Mouse (Mus musculus): ENCODE data around the gene Fam3a.
"Not testable (repeated sequence)": the region's sequence is repeated elsewhere in the genome, so short reads cannot be mapped to it uniquely, and the experiment has no call there.

Fam3a gene

DNA sequence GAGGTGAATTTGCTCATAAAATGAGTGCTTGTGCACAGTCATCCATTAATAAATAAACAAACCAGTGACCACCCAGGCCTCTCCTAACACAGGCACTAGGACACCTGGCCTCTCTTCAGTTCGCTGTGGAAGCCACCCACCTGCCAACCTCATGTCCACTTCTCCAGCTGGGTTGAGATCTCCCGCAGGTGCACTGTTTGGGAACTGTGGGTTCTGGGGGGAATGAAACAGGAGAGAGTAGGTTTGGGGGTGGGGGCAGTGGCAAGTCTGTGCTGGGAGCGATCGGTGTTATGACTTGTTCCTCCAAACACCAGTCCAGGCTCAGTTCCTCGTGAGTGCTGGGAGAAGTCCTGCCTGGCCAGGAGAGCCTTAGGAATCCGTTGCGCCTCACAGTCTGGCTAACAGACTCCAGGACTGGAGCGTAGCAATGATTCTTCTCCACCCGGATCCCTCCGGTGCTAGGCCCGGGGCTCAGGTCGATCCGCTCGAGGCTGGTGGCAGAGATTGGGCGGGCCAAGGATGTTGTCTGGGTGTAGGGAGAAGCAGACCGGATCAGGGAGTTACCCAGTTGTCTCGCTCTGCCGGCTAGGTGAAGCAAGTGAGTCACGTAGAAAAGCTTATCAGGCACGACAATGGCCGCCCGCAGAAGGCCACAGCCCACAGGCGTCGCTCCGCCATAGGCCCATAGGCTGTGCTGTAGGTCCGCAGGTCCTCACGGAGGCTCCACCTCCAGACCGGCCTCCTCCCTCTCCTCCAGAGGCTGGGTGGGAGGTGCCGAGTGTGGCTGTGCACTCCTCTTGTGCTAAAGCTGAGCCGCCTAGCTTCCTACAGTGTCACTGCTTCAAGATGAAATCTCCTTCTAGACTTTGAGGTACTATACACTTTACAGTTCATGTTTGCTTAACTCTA lies at the start of gene Fam3a, which contains the start of gene Ikbkg:
Fam3a (minus strand) TSS at position 738 of the 909 bp plus-strand sequence.
Ikbkg (plus strand) TSS at position 756 of the 909 bp plus-strand sequence.
- DNase-seq: peak; percentile 76 to 91

DNA sequence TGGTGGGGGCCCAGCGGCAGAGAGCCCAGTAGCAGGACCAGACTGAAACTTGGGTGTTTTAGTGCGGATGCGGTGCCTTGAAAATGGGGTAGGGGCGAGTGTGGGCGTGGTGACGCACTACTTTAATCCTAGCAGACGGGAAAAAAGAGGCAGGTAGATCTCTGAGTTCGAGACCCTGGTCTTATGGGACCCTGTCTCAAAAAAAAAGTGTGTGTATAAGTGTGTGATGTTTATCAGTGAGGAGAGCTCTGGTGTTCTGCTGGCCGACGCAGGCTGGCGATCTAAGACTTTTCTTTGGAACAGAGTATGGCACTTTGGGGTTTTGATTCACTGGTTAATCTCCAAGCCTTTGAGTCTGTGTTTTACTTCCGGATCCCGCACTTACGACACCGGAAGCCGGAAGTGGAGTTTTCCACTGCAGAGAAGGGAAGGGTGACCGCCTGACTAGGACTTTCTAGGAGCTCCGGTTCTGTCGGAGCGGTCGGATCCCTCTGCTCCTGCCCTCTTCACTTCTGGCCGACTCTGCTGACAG lies 36.3 kb upstream of the Fam3a start:
- DNase-seq: peak; percentile 69 to 79

DNA sequence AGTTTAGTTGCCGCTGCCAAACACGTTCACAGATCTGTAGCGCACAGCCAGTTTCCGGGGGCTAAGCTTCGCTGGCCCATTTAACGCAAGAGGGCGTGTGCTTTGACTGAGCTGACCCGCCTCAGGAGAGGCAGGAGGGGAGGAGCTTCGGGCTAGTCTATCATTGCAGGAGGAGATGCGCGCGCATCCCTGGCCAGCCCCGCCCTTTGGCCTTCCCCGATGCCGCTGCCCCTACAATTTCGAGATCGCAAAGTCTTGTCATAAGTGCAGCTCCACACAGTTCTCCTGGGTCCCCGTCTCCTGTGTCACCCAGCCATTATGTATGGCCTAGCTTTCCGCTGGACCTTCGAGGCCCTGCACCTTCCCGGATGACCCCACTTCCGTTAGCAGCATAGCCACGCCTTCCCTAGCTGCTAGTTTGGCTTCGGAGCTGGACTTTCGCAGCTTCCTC lies 35.8 kb upstream of the Fam3a start, which contains the start of gene G6pdx:
G6pdx (minus strand) TSS at position 369 of the 451 bp plus-strand sequence.
- peak; percentile 87 to 88 for DNase-seq

DNA sequence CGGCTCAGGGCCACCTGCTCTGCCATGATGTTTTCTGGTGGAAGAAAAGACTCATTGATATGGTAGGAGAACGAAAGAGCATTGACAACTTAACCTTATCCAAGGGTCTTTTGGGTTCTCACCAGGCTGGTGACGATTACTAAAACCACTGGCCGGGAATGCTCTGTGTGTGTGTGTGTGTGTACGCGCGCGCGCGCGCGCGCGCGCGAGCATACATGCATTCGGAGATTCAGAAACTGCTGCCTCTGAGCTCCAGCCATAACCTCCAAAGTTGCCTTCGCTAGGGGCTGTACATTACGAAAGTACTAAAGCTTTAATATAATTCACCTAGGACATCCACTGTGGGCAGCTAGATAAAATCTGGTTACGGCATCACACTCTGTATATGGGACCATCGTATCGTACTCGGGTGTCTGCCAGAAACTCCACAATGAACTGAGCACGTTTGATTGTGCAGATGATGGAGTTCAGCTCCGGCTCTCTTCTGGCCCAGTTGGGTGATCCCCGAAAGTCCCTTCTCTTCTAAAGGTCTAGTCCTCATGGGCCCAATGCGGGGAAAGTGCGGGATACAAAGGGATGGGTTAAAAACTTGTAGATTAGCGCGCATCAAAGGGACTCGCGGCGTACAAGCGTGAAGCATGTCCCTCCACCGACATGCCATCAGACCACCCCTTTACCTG lies 35.2 kb upstream of the Fam3a start:
- no peak for DNase-seq

DNA sequence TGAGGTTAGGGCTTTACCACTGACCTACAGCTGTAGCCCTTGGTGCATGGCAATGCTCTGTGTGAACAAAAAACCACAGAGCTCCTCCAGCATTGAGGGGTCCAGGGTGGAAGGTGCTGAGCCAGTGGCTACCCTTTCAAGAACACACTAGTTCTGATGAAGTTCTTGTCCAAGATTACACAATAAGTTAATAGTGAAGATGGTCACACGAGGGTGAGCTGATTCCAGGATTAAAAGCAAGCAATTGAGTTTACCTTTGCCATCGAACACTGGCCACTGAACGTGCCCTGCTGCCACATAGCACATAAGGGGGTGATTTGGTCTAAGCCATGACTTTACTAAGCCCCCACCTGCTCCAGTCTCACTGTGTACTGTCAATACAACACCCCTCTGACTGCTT lies 34.0 kb upstream of the Fam3a start:
- no peak for DNase-seq

DNA sequence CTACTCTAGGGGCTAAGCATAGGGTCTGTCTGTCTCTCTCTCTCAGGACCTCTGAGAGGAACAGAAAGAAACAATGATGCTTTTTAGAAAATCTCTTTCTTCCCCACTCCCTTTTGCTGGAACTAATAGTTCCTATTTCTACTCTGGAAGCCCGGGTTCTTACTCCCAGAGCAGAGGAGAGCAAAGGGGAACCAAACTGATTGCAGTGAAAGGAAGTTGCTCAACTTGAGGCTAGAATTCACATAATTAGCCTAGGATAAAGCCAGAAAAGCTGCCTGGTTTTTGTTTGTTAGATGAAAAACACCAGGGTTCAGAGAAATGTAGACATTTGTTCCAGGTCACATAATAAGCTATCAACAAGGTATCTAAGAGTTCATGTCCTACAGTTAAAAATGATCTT lies 33.2 kb upstream of the Fam3a start:
- no peak for DNase-seq

DNA sequence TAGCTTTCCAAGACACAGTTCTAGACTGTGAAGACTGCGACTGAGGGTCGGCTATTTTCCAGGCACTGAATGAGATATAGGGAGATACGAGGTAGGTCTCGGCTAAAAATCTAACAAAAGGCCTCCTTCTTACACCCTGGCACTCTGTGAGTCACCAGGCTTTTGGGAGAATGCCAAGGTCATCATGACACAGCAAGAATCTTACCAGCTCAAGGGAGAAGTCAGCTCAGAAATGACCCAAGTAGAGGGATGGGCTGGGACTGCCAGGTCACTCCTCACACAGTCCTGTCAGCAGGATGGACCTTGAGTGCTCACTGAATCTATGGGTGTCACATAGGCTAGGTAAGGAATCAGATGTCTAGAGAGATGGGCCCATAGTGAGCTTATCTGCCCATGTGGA lies 32.1 kb upstream of the Fam3a start:
- peak in 1 of 2 experiments; percentile 15 for DNase-seq

DNA sequence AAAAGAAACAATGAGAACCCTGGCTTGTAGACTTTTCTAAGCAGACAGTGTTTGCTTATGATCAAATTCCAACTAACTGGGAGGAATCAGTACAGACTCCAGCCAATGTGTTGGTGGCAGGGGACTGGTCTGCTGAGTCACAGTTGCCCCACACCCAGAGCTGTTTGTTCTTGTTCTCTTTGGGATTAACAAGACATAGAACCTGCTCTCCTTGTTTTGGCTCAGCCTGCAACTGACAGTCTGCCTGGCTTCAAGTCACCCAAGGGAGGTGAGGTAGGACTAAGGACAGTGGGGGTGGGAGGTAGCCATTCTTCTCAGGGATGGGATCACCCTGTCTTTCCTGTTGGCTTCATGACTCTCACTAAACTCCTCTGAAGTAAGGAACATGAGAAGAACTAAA lies 31.4 kb upstream of the Fam3a start:
- DNase-seq: no peak

DNA sequence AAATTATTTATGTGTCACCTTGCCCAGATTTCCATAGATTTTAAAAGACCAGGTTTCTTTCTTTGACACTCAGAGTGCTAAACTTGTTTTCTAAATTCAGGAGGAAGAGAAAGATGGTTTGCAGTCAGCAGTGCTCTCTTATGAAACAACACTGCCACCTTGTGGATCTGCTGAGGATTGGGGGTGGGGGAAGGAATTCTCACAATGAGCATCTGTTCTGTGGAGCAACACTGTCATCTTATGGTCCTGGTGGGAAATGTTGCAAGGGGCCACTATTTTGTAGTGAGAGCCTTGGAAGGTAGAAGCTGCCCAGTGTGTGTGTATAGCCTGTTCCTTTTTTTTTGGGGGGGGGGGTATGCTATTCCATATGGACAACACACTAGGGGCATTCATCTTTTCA lies 20.3 kb upstream of the Fam3a start:
- peak; percentile 70 to 73 for DNase-seq

DNA sequence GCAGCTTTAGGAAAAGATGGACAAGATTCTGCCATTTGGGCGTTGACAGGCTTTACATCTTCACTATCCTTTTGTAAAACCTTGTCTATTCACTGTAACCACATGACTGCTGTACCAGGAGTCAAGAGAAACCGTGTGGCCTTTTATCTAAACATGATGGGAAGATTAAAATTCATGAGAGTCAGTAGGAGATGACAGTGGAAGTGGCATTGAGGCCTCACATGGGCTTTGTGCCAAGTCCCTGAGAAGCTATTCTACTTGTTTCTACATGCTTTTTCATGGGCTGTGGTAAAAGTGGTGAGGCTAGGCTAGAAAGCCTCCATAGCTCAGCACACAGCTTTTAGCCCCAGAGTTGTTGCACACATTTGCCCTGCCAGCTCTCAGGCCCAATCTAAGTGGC lies 15.3 kb upstream of the Fam3a start:
- no peak for DNase-seq

DNA sequence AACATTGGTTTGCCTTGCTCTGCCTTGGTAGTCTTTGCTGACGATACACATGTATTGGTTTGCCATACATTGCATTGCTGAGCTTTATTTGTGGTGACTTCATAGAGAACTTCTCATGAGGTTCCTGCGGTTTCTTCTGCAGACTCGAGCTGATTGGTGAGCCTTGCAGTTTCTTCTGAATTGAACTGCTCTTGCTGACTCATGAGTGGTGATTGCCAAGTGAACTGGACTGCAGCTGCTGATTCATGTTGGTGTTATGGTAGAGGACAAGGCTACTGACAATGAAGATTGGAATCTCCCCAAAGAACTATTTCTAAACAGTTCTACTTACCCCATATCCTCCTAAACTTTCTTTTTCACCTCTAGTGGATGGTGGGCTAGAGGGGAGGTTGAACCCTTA lies 7.1 kb upstream of the Fam3a start:
- no peak for DNase-seq

DNA sequence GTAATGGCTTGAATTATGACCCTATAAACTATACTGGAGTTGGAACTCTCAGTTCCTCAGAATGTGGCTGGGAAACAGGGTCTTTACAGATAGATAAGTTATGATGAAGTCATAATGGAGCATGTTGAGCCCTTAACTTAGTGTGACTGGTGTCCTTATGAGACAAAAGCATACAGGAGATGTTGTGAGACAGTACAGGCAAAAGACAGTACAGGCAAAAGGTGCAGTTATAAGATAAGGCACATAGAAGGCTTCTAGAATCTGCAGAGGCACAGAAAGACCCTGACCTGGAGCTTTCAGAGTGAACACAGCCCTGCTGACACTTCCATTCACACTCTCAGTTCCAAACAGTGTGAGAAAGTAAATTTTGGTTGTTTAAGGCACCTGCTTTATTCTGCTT lies 4.9 kb downstream of the Fam3a start:
- DNase-seq: no peak

DNA sequence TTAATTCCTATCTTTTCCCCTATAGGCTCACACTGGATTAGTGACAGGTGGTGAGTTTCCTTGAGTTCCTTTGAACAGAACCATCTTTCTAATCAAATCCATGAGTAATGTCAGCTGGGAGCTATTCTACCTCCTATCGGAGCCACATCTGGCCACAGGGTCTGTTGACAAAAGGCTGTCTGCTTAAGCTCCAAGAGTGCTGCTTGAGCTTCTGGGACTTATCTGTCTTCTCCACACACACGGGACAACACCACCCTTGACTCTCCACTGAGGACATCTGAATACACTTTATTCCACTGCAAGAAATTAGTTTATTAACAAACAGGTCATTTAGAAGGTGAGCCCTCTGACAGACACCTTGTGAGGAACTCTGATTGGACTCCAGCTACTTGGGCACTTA lies 8.6 kb downstream of the Fam3a start:
- DNase-seq: no peak

DNA sequence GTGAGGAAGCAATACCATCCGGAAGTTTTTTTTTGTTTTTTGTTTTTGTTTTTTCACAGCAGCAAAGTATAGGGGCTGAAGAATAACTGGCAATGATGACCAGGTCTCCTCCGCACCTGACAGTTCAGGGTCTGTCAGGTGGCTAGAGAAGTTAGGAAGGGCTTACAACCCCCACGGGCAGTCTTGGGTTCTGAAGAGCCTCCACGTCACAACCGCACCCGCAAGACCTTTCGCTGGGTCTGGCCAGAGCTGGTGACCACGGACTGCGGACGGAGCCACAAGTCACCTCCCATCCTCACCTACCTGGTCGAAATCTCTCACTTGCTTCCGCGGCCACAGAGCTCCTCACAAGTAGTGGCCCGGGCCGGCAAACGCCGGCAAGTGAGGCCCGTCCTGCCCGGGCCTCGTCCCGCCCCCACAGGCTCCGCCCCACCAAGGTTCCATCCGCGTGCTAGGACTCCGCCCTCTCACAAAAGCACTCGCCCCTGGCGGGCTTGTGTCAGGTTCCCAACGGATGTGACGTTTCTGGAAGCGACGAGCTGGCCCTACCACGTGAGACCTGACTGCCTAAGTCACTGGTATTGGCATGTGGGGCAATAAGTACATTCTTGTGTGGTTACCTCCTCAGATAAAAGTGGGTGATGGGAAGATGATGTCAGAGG lies 20.1 kb downstream of the Fam3a start, which contains the start of the genes Ubl4a and Slc10a3:
Ubl4a (minus strand) TSS at position 331 of the 662 bp plus-strand sequence.
Slc10a3 (minus strand) TSS at position 462 of the 662 bp plus-strand sequence.
- peak; percentile 75 to 83 for DNase-seq

DNA sequence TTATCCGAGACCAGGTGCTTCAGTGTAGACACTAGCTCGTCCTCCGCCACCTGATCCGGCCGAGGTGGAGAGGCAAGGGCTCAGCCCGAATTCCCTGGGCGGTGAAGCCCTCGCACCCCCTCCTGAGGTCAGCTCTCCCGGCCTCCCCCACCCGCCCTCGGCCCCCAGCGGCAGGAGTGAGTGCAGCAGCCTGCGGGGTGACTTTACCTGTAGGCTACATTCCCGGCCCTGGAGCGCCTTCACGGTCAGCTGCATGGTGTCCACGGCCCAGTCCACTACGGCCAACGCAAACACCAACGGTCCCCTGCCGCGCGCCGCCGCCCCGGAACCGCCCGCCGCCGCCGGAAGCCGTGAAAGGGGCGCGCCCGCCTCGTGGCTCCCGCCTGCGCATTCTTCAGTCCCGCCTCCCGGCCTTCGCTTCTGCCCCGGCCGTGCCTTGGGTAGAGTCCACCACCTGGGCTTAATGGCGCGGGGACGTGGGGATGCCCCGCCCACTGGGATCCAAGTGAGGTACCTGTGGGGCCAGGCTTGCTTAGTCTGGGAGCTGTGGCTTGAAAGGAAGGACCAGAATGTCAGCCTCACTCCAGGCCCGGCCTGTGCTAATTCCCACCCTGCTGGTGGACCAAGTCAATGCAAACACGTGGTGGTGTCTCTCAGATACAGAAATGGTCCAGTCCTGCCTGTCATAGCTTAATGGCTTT lies 24.7 kb downstream of the Fam3a start:
- DNase-seq: peak; percentile 69 to 73

DNA sequence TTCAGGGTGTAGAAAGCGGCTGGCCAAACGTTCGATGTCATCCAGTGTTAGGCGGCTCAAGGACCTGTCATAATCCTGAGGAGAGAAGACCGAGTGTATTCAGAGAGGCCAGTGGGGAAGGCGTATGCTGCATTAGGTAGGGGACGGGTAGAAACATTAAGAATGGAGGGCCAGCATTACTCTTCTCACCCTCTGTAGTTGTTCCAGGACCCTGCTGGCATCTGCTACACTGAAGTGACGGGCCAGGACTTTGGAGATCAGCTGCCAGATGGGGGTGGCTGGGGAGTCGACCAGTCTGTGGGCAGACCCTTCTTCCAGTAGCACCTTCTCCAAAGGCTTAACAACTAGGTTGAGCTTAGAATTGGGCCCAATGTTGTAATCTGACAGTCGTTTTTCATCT lies 25.6 kb downstream of the Fam3a start:
- DNase-seq: no peak

DNA sequence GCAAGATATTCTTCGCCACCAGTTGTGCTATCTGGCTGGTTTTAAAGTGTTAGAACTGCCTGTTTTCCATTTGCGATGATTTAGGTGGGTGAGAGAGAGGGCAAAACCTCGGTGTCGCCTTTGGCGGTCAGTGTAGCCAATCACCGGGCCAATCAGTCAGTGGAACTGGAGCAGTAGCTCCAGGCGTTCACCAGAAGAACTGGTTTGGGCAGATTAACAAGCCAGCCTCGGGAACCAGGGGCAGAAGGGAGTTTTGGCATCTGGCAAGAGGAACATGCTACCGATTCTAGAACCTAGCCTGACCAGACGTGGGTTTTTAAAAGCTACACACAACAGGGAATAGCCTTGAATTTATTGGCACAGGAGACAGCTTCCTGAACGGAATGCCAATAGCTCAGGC lies 33.9 kb downstream of the Fam3a start:
- no peak for DNase-seq

DNA sequence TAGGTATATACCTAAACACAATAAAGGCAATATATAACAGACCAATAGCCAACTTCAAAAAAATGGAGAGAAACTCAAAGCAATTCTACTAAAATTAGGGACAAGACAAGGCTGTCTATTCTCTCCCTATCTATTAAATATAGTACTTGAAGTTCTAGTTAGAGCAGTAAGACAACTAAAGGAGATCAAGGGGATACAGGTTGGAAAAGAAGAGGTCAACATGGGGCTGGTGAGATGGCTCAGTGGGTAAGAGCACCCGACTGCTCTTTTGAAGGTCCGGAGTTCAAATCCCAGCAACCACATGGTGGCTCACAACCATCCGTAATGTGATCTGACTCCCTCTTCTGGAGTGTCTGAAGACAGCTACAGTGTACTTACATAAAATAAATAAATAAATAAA lies 36.0 kb downstream of the Fam3a start:
- DNase-seq: not testable (repeated sequence)

DNA sequence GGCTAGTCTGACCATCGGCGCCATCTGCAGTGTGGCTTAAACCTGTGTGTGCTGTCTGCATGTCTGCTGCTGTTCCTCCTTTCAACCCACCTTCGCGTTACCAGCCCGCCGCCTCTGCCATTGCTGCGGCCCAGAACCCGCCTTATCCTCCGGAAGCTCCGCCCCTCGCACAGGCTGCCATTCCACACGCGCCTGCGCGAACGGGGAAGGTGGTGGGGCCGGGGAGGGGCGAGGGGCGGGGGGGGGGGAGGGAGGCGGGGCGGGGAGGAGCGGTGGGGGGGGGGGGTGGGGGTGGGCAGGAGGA lies 39.7 kb downstream of the Fam3a start, which contains the start of gene Lage3:
Lage3 (minus strand) TSS at position 152 of the 304 bp plus-strand sequence.
- DNase-seq: peak; percentile 83 to 84

DNA sequence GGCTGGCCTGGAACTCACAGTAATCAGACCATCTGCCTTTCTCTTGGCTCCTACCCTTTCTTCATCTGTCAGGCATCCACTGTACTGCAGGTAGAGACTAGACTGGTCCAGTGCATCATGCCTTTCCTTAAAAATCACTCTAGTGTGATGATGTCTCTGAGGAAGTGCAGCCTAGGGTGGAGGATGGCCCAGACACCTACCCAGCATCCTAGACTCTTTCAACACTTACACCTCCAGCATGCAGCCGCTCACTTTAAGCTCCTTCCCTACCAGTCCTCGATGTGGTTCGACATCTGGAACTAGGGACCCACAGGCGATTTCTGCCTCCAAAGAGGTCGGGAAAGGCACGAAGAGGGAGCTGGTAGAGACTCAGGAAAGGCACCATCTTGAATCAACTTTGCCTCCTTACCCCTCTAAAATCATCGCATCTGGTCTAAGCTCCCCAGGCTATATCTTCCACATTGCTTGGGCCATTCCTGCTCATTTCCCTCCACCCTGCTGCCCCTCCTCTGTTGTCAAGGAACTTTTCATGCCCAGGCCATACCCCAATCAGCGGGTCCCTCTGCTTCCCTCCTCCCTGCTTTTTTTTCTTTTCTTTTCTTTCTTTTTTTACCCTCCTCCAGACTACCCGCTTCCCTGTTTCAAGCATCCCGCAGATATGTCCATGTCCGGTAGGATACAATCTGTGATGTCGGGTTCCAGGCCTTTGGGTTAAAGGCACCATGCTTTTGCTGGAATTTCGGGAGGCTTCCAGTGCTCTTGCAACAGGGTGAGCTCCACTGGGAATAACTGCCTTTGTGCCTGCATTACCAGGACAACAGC lies 40.2 kb downstream of the Fam3a start:
- DNase-seq: no peak

Measured in cerebellum, adult 18-20 months (tissue).